Mouse (Mus musculus) heart, embryonic 14.5 days (tissue): Measurements from ENCODE around the gene Hdlbp. TPM values are rescaled to one million over a fixed set of nuclear protein-coding genes. Genes with fewer than 3 reads are reported as not detected.
"Not testable (repeated sequence)": the region's sequence is repeated elsewhere in the genome, so short reads cannot be mapped to it uniquely, and the experiment has no call there.

Experiments used
- ATAC-seq: fragments of 200-750 bp; cut with Nextera tagmentation; 2 replicates; pipeline ENCODE4 v1.8.0; 2017; ENCODE audit warnings: low read depth, moderate TSS enrichment; ENCODE audit not compliant: insufficient number of reproducible peaks, insufficient read depth, low FRiP score
- H3K27ac ChIP-seq, 2 experiments: fragments of 200-500 bp in 1 of 2; fragments of 300-500 bp in 1 of 2; sonication (generic) in 1 of 2; replicated peaks in 1 of 2; 2 replicates each; pipeline ENCODE4 v1.5.1; 2012 to 2014; ENCODE audit warnings: low read depth in 2 of 2, low read length in 2 of 2, control low read depth in 1 of 2, mild to moderate bottlenecking in 1 of 2, mixed read lengths in 1 of 2; ENCODE audit not compliant: control insufficient read depth in 1 of 2, insufficient read depth in 1 of 2
- H3K27me3 ChIP-seq: fragments of 300-500 bp; sonication (generic); 2 replicates; pipeline ENCODE4 v1.6.1; 2014; ENCODE audit warnings: mild to moderate bottlenecking, low read length, control low read depth; ENCODE audit not compliant: control insufficient read depth, insufficient read depth
- H3K36me3 ChIP-seq: fragments of 300-500 bp; sonication (generic); 2 replicates; pipeline ENCODE4 v1.6.1; 2014; ENCODE audit warnings: mild to moderate bottlenecking, control low read depth, low read length, mixed read lengths; ENCODE audit not compliant: control insufficient read depth, insufficient read depth
- H3K4me1 ChIP-seq, 2 experiments: fragments of 200-500 bp in 1 of 2; fragments of 300-500 bp in 1 of 2; sonication (generic) in 1 of 2; 2 replicates each; pipeline ENCODE4 v1.6.1; 2012 to 2014; ENCODE audit warnings: low read length in 2 of 2, control low read depth in 1 of 2, mixed read lengths in 1 of 2; ENCODE audit not compliant: control insufficient read depth in 2 of 2, insufficient read depth in 2 of 2
- H3K4me2 ChIP-seq: fragments of 300-500 bp; sonication (generic); 2 replicates; pipeline ENCODE4 v1.6.1; 2014; ENCODE audit warnings: mild to moderate bottlenecking, low read length
- H3K4me3 ChIP-seq, 2 experiments: fragments of 200-500 bp in 1 of 2; fragments of 300-500 bp in 1 of 2; sonication (generic) in 1 of 2; 2 replicates each; pipeline ENCODE4 v1.5.1; 2012 to 2014; ENCODE audit warnings: low read length in 2 of 2, mild to moderate bottlenecking in 2 of 2, control low read depth in 1 of 2, low read depth in 1 of 2, moderate library complexity in 1 of 2; ENCODE audit not compliant: control insufficient read depth in 1 of 2, insufficient read depth in 1 of 2
- H3K9ac ChIP-seq: fragments of 300-500 bp; sonication (generic); 2 replicates; pipeline ENCODE4 v1.6.1; 2014; ENCODE audit warnings: mild to moderate bottlenecking, low read length
- H3K9me3 ChIP-seq: fragments of 300-500 bp; sonication (generic); 2 replicates; pipeline ENCODE4 v1.6.1; 2016; ENCODE audit warnings: low read length, control low read depth; ENCODE audit not compliant: control insufficient read depth
- WGBS: fragments of 180-500 bp; shearing (Covaris S2); extraction: QIAGEN DNeasy Blood & Tissue Kit; methylation state at CpG from one replicate; pipeline ENCODE4 v1.1.7; 2014; 5-methylcytosine and 5-hydroxymethylcytosine counted together
- polyA plus RNA-seq: library from polyadenylated mRNA; unstranded; fragments of >200 nt; fragmentation: Nextera tagmentation; extraction: Ambion mirVana; gene quantifications from 2 replicates; pipeline ENCODE4 v1.2.1, GENCODE M21; 2014

Gene Hdlbp
- polyA plus RNA-seq, 1 experiment from 2014 or later: 138 TPM

GRCm38 (mm10) chr1:93506944-93507676, 28.5 kb upstream of the Hdlbp start:
- no peak overlapping the region for H3K4me3 ChIP-seq
- no peak overlapping the region for H3K27ac ChIP-seq
- H3K4me1 ChIP-seq: peaks cover 3 to 7% of the 10 kb centered on the region in 2 experiments; a peak in 2 of 4 replicates
- peaks cover 72% of the 10 kb centered on the region for H3K36me3 ChIP-seq
- no peak overlapping the region for H3K4me2 ChIP-seq
- no peaks in the 10 kb centered on the region for H3K27me3 ChIP-seq
- WGBS: 48% methylated on average over 10 of the region's 10 CpGs
- no peak for ATAC-seq
- H3K9me3 ChIP-seq: no peaks in the 10 kb centered on the region
- H3K9ac ChIP-seq: no peak overlapping the region

GRCm38 (mm10) chr1:93495312-93495711, 16.7 kb upstream of the Hdlbp start:
- Histone ChIP-seq H3K27ac (no peak overlapping the region), H3K9me3 (no peaks in the 10 kb centered on the region), H3K4me3 (no peak overlapping the region), H3K4me2 (no peak overlapping the region), H3K36me3 (peaks cover 82% of the 10 kb centered on the region), H3K9ac (no peak overlapping the region), H3K27me3 (no peaks in the 10 kb centered on the region), H3K4me1 (no peaks in the 10 kb centered on the region)
- no peak for ATAC-seq
- 84% methylated on average over 3 of the region's 3 CpGs for WGBS

GRCm38 (mm10) chr1:93486302-93486701, 7.7 kb upstream of the Hdlbp start:
- ATAC-seq, H3K9ac ChIP-seq, H3K27ac ChIP-seq, H3K27me3 ChIP-seq, H3K4me2 ChIP-seq, H3K9me3 ChIP-seq, H3K4me3 ChIP-seq: not testable (repeated sequence)
- WGBS: 96% methylated on average over 2 of the region's 3 CpGs
- Histone ChIP-seq H3K4me1 (peaks cover 0 to 27% of the 10 kb centered on the region in 2 experiments; a peak in 2 of 4 replicates), H3K36me3 (0 out of 2 replicates have a peak, but pooled peaks cover 14% of the 10 kb centered on the region)

- peaks cover 0 to 22% of the 10 kb centered on the region in 2 experiments; a peak in 2 of 4 replicates for H3K4me1 ChIP-seq
- peak overlapping the region; percentile 69 to 82 for H3K4me3 ChIP-seq
- no peak for ATAC-seq
- WGBS: 4% methylated on average over 23 of the region's 23 CpGs
- H3K4me2 ChIP-seq: peak overlapping the region; percentile 76
- peak overlapping the region; percentile 90 for H3K9ac ChIP-seq
- H3K27ac ChIP-seq: peak overlapping the region; percentile 89 to 94
- H3K27me3 ChIP-seq: no peaks in the 10 kb centered on the region
- H3K9me3 ChIP-seq: no peaks in the 10 kb centered on the region
- 0 out of 2 replicates have a peak, but pooled peaks cover 4% of the 10 kb centered on the region for H3K36me3 ChIP-seq
These were observed 965 bp upstream of the Hdlbp start for GRCm38 (mm10) chr1:93479476-93480083.

- 0 out of 2 replicates have a peak, but pooled peaks cover 4% of the 10 kb centered on the region for H3K36me3 ChIP-seq
- peak overlapping the region; percentile 94 to 98 for H3K27ac ChIP-seq
- H3K4me3 ChIP-seq: peak overlapping the region; percentile 69 to 82
- ATAC-seq: peak; percentile 99
- H3K4me2 ChIP-seq: peak overlapping the region; percentile 65
- H3K4me1 ChIP-seq: peaks cover 0 to 22% of the 10 kb centered on the region in 2 experiments; a peak in 2 of 4 replicates
- no peaks in the 10 kb centered on the region for H3K27me3 ChIP-seq
- WGBS: under 1% methylated on average over 40 of the region's 41 CpGs
- H3K9ac ChIP-seq: peak overlapping the region; percentile 73
- H3K9me3 ChIP-seq: no peaks in the 10 kb centered on the region
These were observed 643 bp downstream of the Hdlbp start for GRCm38 (mm10) chr1:93477758-93478585.

GRCm38 (mm10) chr1:93475694-93476093, 2.9 kb downstream of the Hdlbp start:
- no peak overlapping the region for H3K4me2 ChIP-seq
- 95% methylated on average over 3 of the region's 3 CpGs for WGBS
- no peak overlapping the region for H3K9ac ChIP-seq
- H3K36me3 ChIP-seq: no peaks in the 10 kb centered on the region
- H3K9me3 ChIP-seq: no peaks in the 10 kb centered on the region
- no peak overlapping the region for H3K4me3 ChIP-seq
- H3K27ac ChIP-seq: no peak overlapping the region
- ATAC-seq: no peak
- peaks cover 0 to 11% of the 10 kb centered on the region in 2 experiments; a peak in 2 of 4 replicates for H3K4me1 ChIP-seq
- H3K27me3 ChIP-seq: no peaks in the 10 kb centered on the region

- H3K4me2 ChIP-seq: no peak overlapping the region
- H3K4me3 ChIP-seq: no peak overlapping the region
- no peak for ATAC-seq
- H3K4me1 ChIP-seq: no peaks in the 10 kb centered on the region
- H3K27ac ChIP-seq: no peak overlapping the region
- H3K9ac ChIP-seq: no peak overlapping the region
- H3K27me3 ChIP-seq: no peaks in the 10 kb centered on the region
- WGBS: 65% methylated on average over 4 of the region's 4 CpGs
- H3K9me3 ChIP-seq: no peaks in the 10 kb centered on the region
- no peaks in the 10 kb centered on the region for H3K36me3 ChIP-seq
These were observed 10.0 kb downstream of the Hdlbp start for GRCm38 (mm10) chr1:93468626-93469025.
